Mouse (Mus musculus) E14TG2a.4 (cell line): Measurements from ENCODE around the gene Gstm7.
"Not testable (repeated sequence)": the region's sequence is repeated elsewhere in the genome, so short reads cannot be mapped to it uniquely, and the experiment has no call there.

Experiments
- H3K27me3 ChIP-seq: 2 replicates; pipeline ENCODE4 v1.6.1; 2014; ENCODE audit warnings: low read length, control low read depth; ENCODE audit not compliant: insufficient read depth
- H3K36me3 ChIP-seq: 2 replicates; pipeline ENCODE4 v1.6.1; 2014; ENCODE audit warnings: low read length, control low read depth; ENCODE audit not compliant: insufficient read depth
- H3K4me1 ChIP-seq: replicated peaks from 2 replicates; pipeline ENCODE4 v1.6.1; 2014; ENCODE audit warnings: low read depth, low read length, control low read depth
- H3K4me3 ChIP-seq: replicated peaks from 2 replicates; pipeline ENCODE4 v1.5.1; 2014; ENCODE audit warnings: mild to moderate bottlenecking, low read length
- H3K9me3 ChIP-seq: 2 replicates; pipeline ENCODE4 v1.6.1; 2014; ENCODE audit warnings: low read length, control low read depth
- CTCF ChIP-seq: conservative IDR thresholded peaks from 2 replicates; pipeline ENCODE4 v1.5.1; 2014; ENCODE audit warnings: low read length
- NANOG ChIP-seq: IDR thresholded peaks from 2 replicates; pipeline ENCODE4 v1.6.1; 2014; ENCODE audit warnings: borderline replicate concordance, low read length, mixed read lengths
- POU5F1 ChIP-seq: IDR thresholded peaks from 2 replicates; pipeline ENCODE4 v1.6.1; 2014; ENCODE audit warnings: low read length, borderline replicate concordance

Gene Gstm7

GRCm38 (mm10) chr3:107964656-107965308, 33.2 kb upstream of the Gstm7 start:
- Histone ChIP-seq H3K27me3 (peaks cover 4% of the 10 kb centered on the region; the same call in 1 of the 2 replicates), H3K4me3 (peak overlapping the region; percentile 13), H3K9me3 (no peaks in the 10 kb centered on the region), H3K4me1 (peaks cover 54% of the 10 kb centered on the region), H3K36me3 (peaks cover 5% of the 10 kb centered on the region; the same call in 1 of the 2 replicates)
- TF ChIP-seq POU5F1 (no peak), CTCF (no peak), NANOG (no peak)

- Histone ChIP-seq H3K27me3 (peaks cover 4% of the 10 kb centered on the region; the same call in 1 of the 2 replicates), H3K4me3 (0 out of 2 replicates have a peak overlapping the region, but pooled peaks have one; percentile 10), H3K9me3 (no peaks in the 10 kb centered on the region), H3K36me3 (peaks cover 5% of the 10 kb centered on the region; the same call in 1 of the 2 replicates), H3K4me1 (peaks cover 50% of the 10 kb centered on the region)
- no peak for TF ChIP-seq NANOG
- TF ChIP-seq POU5F1, result no peak
- no peak for TF ChIP-seq CTCF
Measured at GRCm38 (mm10) chr3:107964026-107964425, 32.4 kb upstream of the Gstm7 start.

- Histone ChIP-seq H3K4me1 (peaks cover 34% of the 10 kb centered on the region), H3K4me3 (peak overlapping the region; percentile 68)
- H3K9me3 ChIP-seq, H3K36me3 ChIP-seq, H3K27me3 ChIP-seq: not testable (repeated sequence)
Measured at GRCm38 (mm10) chr3:107955260-107955659, 23.6 kb upstream of the Gstm7 start.

- Histone ChIP-seq H3K4me1 (peaks cover 34% of the 10 kb centered on the region), H3K4me3 (no peak overlapping the region), H3K27me3 (no peaks in the 10 kb centered on the region), H3K9me3 (no peaks in the 10 kb centered on the region), H3K36me3 (no peaks in the 10 kb centered on the region)
- TF ChIP-seq NANOG, result no peak
- TF ChIP-seq CTCF, result no peak
- TF ChIP-seq POU5F1, result no peak
Measured at GRCm38 (mm10) chr3:107953906-107954305, 22.3 kb upstream of the Gstm7 start.

GRCm38 (mm10) chr3:107953328-107953755, 21.7 kb upstream of the Gstm7 start:
- H3K4me3 ChIP-seq, result peak overlapping the region; percentile 45
- H3K9me3 ChIP-seq, result no peaks in the 10 kb centered on the region
- H3K4me1 ChIP-seq, result peaks cover 31% of the 10 kb centered on the region
- H3K36me3 ChIP-seq, result no peaks in the 10 kb centered on the region
- no peaks in the 10 kb centered on the region for H3K27me3 ChIP-seq
- TF ChIP-seq CTCF, result peak; percentile 91
- no peak for TF ChIP-seq POU5F1
- TF ChIP-seq NANOG, result no peak

GRCm38 (mm10) chr3:107950531-107950930, 18.9 kb upstream of the Gstm7 start:
- no peak for TF ChIP-seq POU5F1
- TF ChIP-seq NANOG, result no peak
- no peak for TF ChIP-seq CTCF
- H3K4me1 ChIP-seq, result peaks cover 22% of the 10 kb centered on the region
- no peaks in the 10 kb centered on the region for H3K9me3 ChIP-seq
- no peaks in the 10 kb centered on the region for H3K36me3 ChIP-seq
- H3K4me3 ChIP-seq, result no peak overlapping the region
- no peaks in the 10 kb centered on the region for H3K27me3 ChIP-seq

- not testable (repeated sequence) for H3K36me3 ChIP-seq, H3K4me3 ChIP-seq, H3K9me3 ChIP-seq, H3K27me3 ChIP-seq
- H3K4me1 ChIP-seq, result peaks cover 17% of the 10 kb centered on the region
Measured at GRCm38 (mm10) chr3:107949461-107949860, 17.8 kb upstream of the Gstm7 start.

- Histone ChIP-seq H3K9me3 (peaks cover 9% of the 10 kb centered on the region), H3K36me3 (no peaks in the 10 kb centered on the region), H3K4me3 (no peak overlapping the region), H3K4me1 (peaks cover 8% of the 10 kb centered on the region; the same call in 1 of the 2 replicates), H3K27me3 (no peaks in the 10 kb centered on the region)
- TF ChIP-seq NANOG, result no peak
- peak; percentile 37 for TF ChIP-seq CTCF
- no peak for TF ChIP-seq POU5F1
Measured at GRCm38 (mm10) chr3:107945729-107946128, 14.1 kb upstream of the Gstm7 start.
